Mouse (Mus musculus): ENCODE measurements around the gene Adrm1. TPM values are rescaled to one million over a fixed set of nuclear protein-coding genes. Genes with fewer than 3 reads are reported as not detected.
"Not testable (repeated sequence)": the region's sequence is repeated elsewhere in the genome, so short reads cannot be mapped to it uniquely, and the experiment has no call there.

Adrm1 gene
- polyA plus RNA-seq, 1 experiment from 2014 or later = 202 TPM

DNA sequence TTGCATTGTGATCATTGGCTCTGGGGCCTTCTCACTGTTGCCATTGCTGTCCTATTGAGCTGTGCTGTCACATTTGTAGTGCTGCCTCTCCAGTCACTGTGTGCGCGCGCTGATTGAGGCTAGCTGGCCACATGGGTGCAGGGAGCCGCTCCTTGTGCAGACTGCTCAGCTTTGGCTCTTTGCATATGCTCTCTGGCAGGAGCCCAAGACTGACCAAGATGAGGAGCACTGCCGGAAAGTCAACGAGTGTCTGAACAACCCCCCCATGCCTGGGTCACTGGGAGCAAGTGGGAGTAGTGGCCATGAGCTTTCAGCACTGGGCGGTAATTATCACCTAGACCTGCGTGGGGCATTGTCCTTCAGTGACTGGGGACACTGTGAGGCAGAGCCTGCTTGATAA is 2.4 kb downstream of the Adrm1 start:
- H3K4me3 ChIP-seq (replicated peaks; ENCODE audit: low read length); H3K9ac ChIP-seq (replicated peaks; ENCODE audit: low read depth, low read length); H3K27ac ChIP-seq (ENCODE audit: low read length); ATAC-seq; H3K27me3 ChIP-seq (replicated peaks; ENCODE audit: control insufficient read depth, insufficient read depth, low read length); H3K4me2 ChIP-seq (ENCODE audit: low read length); H3K9me3 ChIP-seq (ENCODE audit: control insufficient read depth, low read length): not testable (repeated sequence)
- H3K4me1 ChIP-seq (replicated peaks; ENCODE audit: control insufficient read depth, insufficient read depth, low read length) = peaks cover 19% of the 10 kb centered on the region
- peaks cover 20% of the 10 kb centered on the region for H3K36me3 ChIP-seq (ENCODE audit: control insufficient read depth, insufficient read depth)
- WGBS = 94% methylated on average over 8 of the region's 8 CpGs

DNA sequence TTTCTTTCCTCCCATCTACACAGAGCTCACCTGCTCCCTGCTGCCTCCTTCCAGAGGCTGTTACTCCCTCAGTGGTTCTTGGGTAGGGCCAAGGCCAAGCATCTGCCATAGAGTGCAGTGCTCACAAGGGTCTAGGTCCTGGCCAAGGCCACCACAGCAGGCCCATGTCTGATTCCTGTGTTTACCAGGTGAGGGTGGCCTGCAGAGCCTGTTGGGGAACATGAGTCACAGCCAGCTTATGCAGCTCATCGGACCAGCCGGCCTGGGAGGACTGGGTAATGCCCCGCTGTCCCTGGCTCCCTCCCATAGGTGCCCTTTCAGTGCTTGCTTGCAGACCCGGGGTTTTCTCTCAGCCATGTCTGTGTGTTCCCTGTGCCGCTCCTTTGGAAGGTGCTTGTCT is 2.8 kb downstream of the Adrm1 start:
- 96% methylated on average over 5 of the region's 5 CpGs for WGBS
- Histone ChIP-seq H3K4me1 (replicated peaks; ENCODE audit: control insufficient read depth, insufficient read depth, low read length) (peaks cover 19% of the 10 kb centered on the region), H3K4me2 (ENCODE audit: low read length) (no peak overlapping the region), H3K9ac (replicated peaks; ENCODE audit: low read depth, low read length) (no peak overlapping the region), H3K9me3 (ENCODE audit: control insufficient read depth, low read length) (no peaks in the 10 kb centered on the region), H3K27ac (ENCODE audit: low read length) (no peak overlapping the region), H3K36me3 (ENCODE audit: control insufficient read depth, insufficient read depth) (peaks cover 20% of the 10 kb centered on the region), H3K4me3 (replicated peaks; ENCODE audit: low read length) (no peak overlapping the region), H3K27me3 (replicated peaks; ENCODE audit: control insufficient read depth, insufficient read depth, low read length) (no peaks in the 10 kb centered on the region)
- no peak for ATAC-seq

DNA sequence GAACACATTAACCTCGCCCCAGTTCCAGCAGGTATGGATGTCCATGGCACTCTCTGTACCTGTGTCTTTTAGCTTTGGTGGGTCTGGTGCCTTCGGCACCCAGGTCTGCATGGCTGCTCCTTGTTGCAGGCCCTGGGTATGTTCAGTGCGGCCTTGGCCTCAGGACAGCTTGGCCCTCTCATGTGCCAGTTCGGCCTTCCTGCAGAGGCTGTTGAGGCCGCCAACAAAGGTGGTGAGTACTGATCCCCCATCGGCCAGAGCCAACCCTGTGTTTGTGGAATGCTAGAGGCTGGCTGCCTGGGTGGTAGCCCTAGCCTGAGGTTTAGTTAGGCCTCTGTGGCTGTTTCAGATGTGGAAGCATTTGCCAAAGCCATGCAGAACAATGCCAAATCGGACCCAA is 4.4 kb downstream of the Adrm1 start:
- Histone ChIP-seq H3K4me2 (ENCODE audit: low read length) (no peak overlapping the region), H3K36me3 (ENCODE audit: control insufficient read depth, insufficient read depth) (peaks cover 20% of the 10 kb centered on the region), H3K4me3 (replicated peaks; ENCODE audit: low read length) (no peak overlapping the region), H3K9ac (replicated peaks; ENCODE audit: low read depth, low read length) (no peak overlapping the region), H3K4me1 (replicated peaks; ENCODE audit: control insufficient read depth, insufficient read depth, low read length) (peaks cover 18% of the 10 kb centered on the region), H3K27me3 (replicated peaks; ENCODE audit: control insufficient read depth, insufficient read depth, low read length) (no peaks in the 10 kb centered on the region), H3K9me3 (ENCODE audit: control insufficient read depth, low read length) (no peaks in the 10 kb centered on the region), H3K27ac (ENCODE audit: low read length) (no peak overlapping the region)
- WGBS = 92% methylated on average over 7 of the region's 7 CpGs
- no peak for ATAC-seq

DNA sequence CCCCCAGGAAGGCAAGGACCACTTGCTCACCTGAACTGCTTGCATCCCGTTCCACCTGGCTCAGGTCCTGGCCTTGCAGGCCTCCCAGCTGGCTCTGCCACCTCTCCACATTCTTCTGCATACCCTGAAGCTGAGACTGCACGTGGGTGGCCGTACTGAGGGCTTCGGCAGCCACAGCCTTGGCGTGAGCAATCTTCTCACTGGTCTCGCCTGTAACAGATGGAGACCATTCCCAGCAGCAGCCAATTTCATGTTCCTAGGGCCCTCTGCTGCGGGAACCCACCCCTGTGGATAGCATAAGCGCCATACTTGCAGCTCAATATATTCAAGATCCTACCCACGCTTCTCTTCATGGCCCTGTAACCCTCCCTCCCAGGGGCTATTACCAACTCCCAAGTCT is 10.3 kb downstream of the Adrm1 start:
- H3K9ac ChIP-seq (replicated peaks; ENCODE audit: low read depth, low read length) = no peak overlapping the region
- H3K36me3 ChIP-seq (ENCODE audit: control insufficient read depth, insufficient read depth) = peaks cover 11% of the 10 kb centered on the region
- H3K4me3 ChIP-seq (replicated peaks; ENCODE audit: low read length) = no peak overlapping the region
- no peaks in the 10 kb centered on the region for H3K9me3 ChIP-seq (ENCODE audit: control insufficient read depth, low read length)
- no peaks in the 10 kb centered on the region for H3K27me3 ChIP-seq (replicated peaks; ENCODE audit: control insufficient read depth, insufficient read depth, low read length)
- H3K27ac ChIP-seq (ENCODE audit: low read length) = no peak overlapping the region
- H3K4me1 ChIP-seq (replicated peaks; ENCODE audit: control insufficient read depth, insufficient read depth, low read length) = no peaks in the 10 kb centered on the region
- ATAC-seq = no peak
- 85% methylated on average over 9 of the region's 9 CpGs for WGBS
- H3K4me2 ChIP-seq (ENCODE audit: low read length) = no peak overlapping the region

DNA sequence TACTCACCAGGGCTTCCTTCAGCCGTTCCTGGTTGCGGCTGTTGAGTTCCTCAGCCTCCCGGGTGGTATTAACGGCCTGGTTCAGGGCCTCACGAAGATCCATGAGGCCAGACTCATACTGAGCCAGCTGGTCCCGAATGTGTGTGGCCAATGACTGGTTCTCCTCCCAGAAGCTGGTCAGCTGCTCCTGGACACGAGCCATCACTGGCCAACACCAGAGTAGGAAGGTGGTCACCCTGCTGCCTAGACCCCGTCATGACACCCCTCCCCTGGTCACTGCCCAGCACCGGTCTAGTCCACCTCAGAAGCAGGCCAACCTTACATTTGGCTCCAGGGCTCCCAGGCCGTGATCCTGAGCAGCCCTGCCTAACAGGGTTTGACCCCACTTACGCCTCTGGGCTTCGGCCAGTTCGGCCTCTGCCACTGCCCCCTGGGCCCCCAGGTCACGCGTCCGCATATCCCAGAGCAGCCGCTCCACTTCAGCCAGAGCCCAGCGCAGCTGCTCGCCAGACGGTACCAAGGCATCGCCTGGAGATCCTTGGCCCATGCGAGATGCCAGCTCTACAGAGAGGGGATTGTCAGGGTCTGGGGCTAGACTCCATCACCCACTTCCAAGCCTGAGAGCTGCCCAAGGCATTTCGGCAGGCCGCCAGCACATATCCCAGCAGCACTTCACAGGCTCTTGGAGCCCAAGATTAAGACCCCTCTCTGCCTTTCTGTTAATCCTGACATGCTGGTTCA is 12.9 kb downstream of the Adrm1 start:
- WGBS = 89% methylated on average over 24 of the region's 24 CpGs

DNA sequence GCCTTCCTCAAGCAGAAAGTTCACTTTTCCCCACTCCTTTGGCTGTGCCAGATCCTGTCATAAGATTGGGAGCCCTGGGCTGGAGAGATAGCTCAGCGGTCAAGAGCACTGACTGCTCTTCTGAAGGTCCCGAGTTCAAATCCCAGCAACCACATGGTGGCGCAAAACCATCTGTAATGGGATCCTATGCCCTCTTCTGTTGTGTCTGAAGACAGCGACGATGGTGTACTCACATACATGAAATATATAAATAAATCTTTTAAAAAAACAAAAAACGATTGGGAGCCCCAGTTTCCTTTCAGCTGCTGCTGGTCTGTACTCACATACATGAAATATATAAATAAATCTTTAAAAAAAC is 13.4 kb downstream of the Adrm1 start:
- Histone ChIP-seq H3K9me3 (ENCODE audit: control insufficient read depth, low read length) (no peaks in the 10 kb centered on the region), H3K27me3 (replicated peaks; ENCODE audit: control insufficient read depth, insufficient read depth, low read length) (no peaks in the 10 kb centered on the region), H3K4me1 (replicated peaks; ENCODE audit: control insufficient read depth, insufficient read depth, low read length) (no peaks in the 10 kb centered on the region), H3K4me2 (ENCODE audit: low read length) (no peak overlapping the region), H3K27ac (ENCODE audit: low read length) (no peak overlapping the region), H3K36me3 (ENCODE audit: control insufficient read depth, insufficient read depth) (no peaks in the 10 kb centered on the region), H3K4me3 (replicated peaks; ENCODE audit: low read length) (no peak overlapping the region), H3K9ac (replicated peaks; ENCODE audit: low read depth, low read length) (no peak overlapping the region)
- 84% methylated on average over 6 of the region's 6 CpGs for WGBS
- no peak for ATAC-seq

More for the DNA sequence above, 12.9 kb downstream of the Adrm1 start:
- Histone ChIP-seq H3K4me3 (replicated peaks; ENCODE audit: low read length) (no peak overlapping the region), H3K4me2 (ENCODE audit: low read length) (no peak overlapping the region), H3K9ac (replicated peaks; ENCODE audit: low read depth, low read length) (no peak overlapping the region), H3K4me1 (replicated peaks; ENCODE audit: control insufficient read depth, insufficient read depth, low read length) (no peaks in the 10 kb centered on the region), H3K36me3 (ENCODE audit: control insufficient read depth, insufficient read depth) (no peaks in the 10 kb centered on the region), H3K27ac (ENCODE audit: low read length) (no peak overlapping the region), H3K9me3 (ENCODE audit: control insufficient read depth, low read length) (no peaks in the 10 kb centered on the region), H3K27me3 (replicated peaks; ENCODE audit: control insufficient read depth, insufficient read depth, low read length) (no peaks in the 10 kb centered on the region)
- ATAC-seq = no peak

DNA sequence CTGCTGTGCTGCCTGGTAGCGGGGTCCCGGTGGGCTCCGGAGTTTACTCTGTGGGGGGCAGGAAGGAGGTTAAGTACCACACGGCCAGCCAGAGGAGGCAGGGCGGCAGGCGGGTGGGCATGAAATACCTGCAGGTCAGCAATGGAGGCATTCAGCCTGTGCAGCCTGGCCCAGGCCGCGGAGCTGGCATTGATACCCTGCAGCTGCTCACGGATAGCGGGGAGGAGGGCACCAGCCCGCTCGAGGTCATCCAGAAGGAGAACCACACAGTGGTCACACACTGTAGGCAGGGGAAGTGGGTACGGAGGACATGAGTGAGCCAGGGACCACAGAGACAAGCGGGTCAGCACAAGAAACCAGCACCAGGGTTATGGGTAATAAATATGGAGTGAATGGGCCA is 14.4 kb downstream of the Adrm1 start:
- Histone ChIP-seq H3K9ac (replicated peaks; ENCODE audit: low read depth, low read length) (no peak overlapping the region), H3K27me3 (replicated peaks; ENCODE audit: control insufficient read depth, insufficient read depth, low read length) (no peaks in the 10 kb centered on the region), H3K4me2 (ENCODE audit: low read length) (no peak overlapping the region), H3K36me3 (ENCODE audit: control insufficient read depth, insufficient read depth) (no peaks in the 10 kb centered on the region), H3K9me3 (ENCODE audit: control insufficient read depth, low read length) (no peaks in the 10 kb centered on the region), H3K4me3 (replicated peaks; ENCODE audit: low read length) (no peak overlapping the region), H3K4me1 (replicated peaks; ENCODE audit: control insufficient read depth, insufficient read depth, low read length) (no peaks in the 10 kb centered on the region), H3K27ac (ENCODE audit: low read length) (no peak overlapping the region)
- 94% methylated on average over 14 of the region's 14 CpGs for WGBS
- ATAC-seq = no peak

DNA sequence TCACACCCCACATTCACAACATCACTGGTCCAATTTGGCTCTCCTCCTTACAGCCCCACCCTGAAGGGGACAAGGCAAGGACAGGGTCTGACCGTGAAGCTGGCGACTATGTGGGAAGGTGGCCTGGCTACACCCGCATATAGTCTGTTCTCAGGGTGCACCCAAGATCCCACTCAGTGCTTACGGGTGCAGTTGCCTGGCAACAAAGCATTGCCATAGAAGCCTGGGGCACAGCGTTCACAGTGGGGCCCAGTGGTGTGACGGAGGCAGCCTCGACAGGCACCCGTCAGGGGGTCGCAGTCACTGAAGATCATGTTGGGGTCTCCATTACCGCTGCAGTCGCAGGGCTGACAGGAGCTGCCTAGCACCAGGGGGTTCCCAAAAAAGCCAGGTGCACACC is 16.1 kb downstream of the Adrm1 start:
- no peak overlapping the region for H3K27ac ChIP-seq (ENCODE audit: low read length)

DNA sequence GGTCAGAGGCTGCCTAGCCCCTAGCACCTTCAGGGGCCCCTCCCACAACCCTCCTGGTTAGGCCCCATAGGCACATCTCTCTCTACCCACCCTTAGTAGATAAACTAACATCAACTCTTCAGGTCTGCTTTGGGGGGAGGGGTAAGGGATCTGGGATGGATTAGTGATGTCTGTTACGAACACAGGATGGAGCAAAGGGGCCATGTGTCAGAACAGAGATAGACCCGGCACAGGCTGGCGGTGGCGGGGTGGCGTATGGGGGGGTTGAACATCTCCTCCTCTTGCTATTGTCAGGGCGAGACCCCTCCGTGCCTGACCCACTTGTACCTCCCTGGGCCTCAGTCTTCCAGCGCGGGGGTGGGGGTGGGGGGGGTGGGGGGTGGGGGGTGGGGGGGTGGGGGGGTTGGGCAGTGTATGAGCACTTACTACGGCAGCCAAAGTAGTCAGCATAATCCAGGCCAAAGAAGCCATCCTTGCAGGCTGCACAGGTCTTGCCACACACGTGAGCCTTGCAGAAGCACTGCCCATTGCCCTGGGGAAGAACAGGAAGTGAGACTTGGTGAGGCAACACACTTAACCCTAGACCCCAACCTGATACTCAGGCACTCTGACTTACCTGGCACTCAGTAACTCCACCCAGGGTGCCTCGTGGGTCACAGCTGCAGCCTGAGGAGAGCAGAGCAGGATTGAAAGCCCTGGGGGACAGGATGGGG is 25.5 kb downstream of the Adrm1 start:
- Histone ChIP-seq H3K4me1 (replicated peaks; ENCODE audit: control insufficient read depth, insufficient read depth, low read length) (peaks cover 6% of the 10 kb centered on the region), H3K36me3 (ENCODE audit: control insufficient read depth, insufficient read depth) (no peaks in the 10 kb centered on the region), H3K9ac (replicated peaks; ENCODE audit: low read depth, low read length) (no peak overlapping the region), H3K27me3 (replicated peaks; ENCODE audit: control insufficient read depth, insufficient read depth, low read length) (no peaks in the 10 kb centered on the region), H3K4me2 (ENCODE audit: low read length) (no peak overlapping the region), H3K27ac (ENCODE audit: low read length) (no peak overlapping the region), H3K9me3 (ENCODE audit: control insufficient read depth, low read length) (no peaks in the 10 kb centered on the region), H3K4me3 (replicated peaks; ENCODE audit: low read length) (no peak overlapping the region)
- WGBS = 78% methylated on average over 12 of the region's 12 CpGs
- no peak for ATAC-seq

More for the DNA sequence above, 16.1 kb downstream of the Adrm1 start:
- Histone ChIP-seq H3K4me2 (ENCODE audit: low read length) (no peak overlapping the region), H3K4me1 (replicated peaks; ENCODE audit: control insufficient read depth, insufficient read depth, low read length) (no peaks in the 10 kb centered on the region), H3K9ac (replicated peaks; ENCODE audit: low read depth, low read length) (no peak overlapping the region), H3K9me3 (ENCODE audit: control insufficient read depth, low read length) (no peaks in the 10 kb centered on the region), H3K27me3 (replicated peaks; ENCODE audit: control insufficient read depth, insufficient read depth, low read length) (no peaks in the 10 kb centered on the region), H3K4me3 (replicated peaks; ENCODE audit: low read length) (no peak overlapping the region), H3K36me3 (ENCODE audit: control insufficient read depth, insufficient read depth) (no peaks in the 10 kb centered on the region)
- ATAC-seq = 0 out of 2 replicates have a peak, but pooled peaks have one; percentile 36
- 88% methylated on average over 11 of the region's 11 CpGs for WGBS
